Mouse (Mus musculus) forebrain, embryonic 10.5 days (tissue): Measurements from ENCODE around the gene Kcnd2. TPM values are rescaled to one million over a fixed set of nuclear protein-coding genes. Genes with fewer than 3 reads are reported as not detected.

Experiments
- DNase-seq: peaks from one replicate; pipeline ENCODE4 v3.0.0-alpha.2; 2017; ENCODE audit warnings: low spot score; ENCODE audit errors: extremely low spot score
- H3K27ac ChIP-seq: fragments of 300-500 bp; sonication (generic); 2 replicates; pipeline ENCODE4 v1.5.1; 2016; ENCODE audit warnings: mild to moderate bottlenecking
- H3K27me3 ChIP-seq: fragments of 300-500 bp; sonication (generic); 2 replicates; pipeline ENCODE4 v1.6.1; 2016; ENCODE audit warnings: mild to moderate bottlenecking; ENCODE audit not compliant: poor library complexity, severe bottlenecking
- H3K36me3 ChIP-seq: fragments of 300-500 bp; sonication (generic); replicated peaks from 2 replicates; pipeline ENCODE4 v1.6.1; 2016; ENCODE audit warnings: mild to moderate bottlenecking, moderate library complexity
- H3K4me1 ChIP-seq: fragments of 300-500 bp; sonication (generic); 2 replicates; pipeline ENCODE4 v1.6.1; 2016
- H3K4me3 ChIP-seq: fragments of 300-500 bp; sonication (generic); 2 replicates; pipeline ENCODE4 v1.5.1; 2016; ENCODE audit warnings: mild to moderate bottlenecking, moderate library complexity
- H3K9me3 ChIP-seq: fragments of 300-500 bp; sonication (generic); 2 replicates; pipeline ENCODE4 v1.6.1; 2016; ENCODE audit warnings: mild to moderate bottlenecking, moderate library complexity
- WGBS: fragments of 180-500 bp; shearing (Covaris S2); methylation state at CpG from one replicate; pipeline ENCODE4 v1.1.7; 2016; 5-methylcytosine and 5-hydroxymethylcytosine counted together
- polyA plus RNA-seq: library from polyadenylated mRNA; unstranded; fragments of >200 nt; fragmentation: Nextera tagmentation; extraction: Ambion mirVana; gene quantifications from 2 replicates; pipeline ENCODE4 v1.2.1, GENCODE M21; 2016

Gene Kcnd2
- polyA plus RNA-seq, 1 experiment from 2014 or later = 0.94 TPM

DNA sequence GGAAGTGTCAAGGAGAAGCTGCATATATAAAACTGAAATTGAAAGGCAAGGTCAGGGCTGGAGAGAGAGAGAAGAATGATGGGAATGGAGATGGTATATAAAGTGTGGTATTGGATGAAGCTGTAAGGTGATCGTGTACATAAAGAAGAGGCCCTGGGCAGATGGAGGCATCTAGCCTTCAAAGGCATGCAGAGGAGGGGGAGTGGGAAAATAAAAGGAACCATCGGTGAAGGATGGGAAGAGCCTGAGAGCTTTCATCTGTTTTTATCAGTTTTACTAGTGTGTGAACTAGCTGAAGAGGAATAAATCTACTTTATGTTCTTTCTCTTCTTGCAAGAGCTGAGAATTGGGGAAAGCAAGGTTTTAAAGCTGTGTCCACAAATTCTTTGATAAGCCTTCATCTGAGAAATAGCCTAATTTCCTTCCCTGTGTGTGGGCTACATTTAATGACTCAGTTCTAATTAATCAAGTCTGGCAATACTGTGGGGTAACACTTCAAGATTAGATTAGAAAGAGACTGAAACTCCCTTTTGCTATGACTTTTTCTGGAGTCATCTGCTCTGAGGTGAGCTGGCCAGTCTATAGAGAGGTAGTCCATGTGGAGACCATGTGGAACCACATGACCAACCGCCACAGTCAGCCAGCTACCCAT is 529.4 kb downstream of the Kcnd2 start:
- no peaks in the 10 kb centered on the region for H3K36me3 ChIP-seq
- no peaks in the 10 kb centered on the region for H3K9me3 ChIP-seq
- H3K27me3 ChIP-seq = no peaks in the 10 kb centered on the region
- no peaks in the 10 kb centered on the region for H3K4me1 ChIP-seq
- 87% methylated on average over 3 of the region's 3 CpGs for WGBS
- H3K27ac ChIP-seq = no peak overlapping the region
- DNase-seq = no peak
- H3K4me3 ChIP-seq = no peak overlapping the region

DNA sequence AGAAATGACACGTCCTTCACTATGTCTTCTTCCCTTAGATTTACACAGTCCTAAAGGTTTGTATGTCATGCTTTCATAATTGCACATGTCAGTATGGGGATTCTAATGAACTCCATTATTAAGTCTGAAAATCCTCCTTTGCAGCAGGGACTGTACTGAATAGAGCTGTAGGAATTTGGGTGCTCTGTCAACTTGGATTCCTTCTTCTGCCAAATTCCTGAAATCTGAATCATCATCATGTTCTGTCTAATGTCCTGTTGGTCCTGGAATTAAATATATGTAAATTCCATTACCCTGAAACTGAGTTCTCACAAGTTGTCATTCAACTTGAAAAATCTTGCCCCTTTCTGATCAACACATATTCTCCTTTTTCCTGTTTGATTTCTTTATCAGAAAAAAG is 532.2 kb downstream of the Kcnd2 start:
- DNase-seq = no peak
- no peaks in the 10 kb centered on the region for H3K36me3 ChIP-seq
- H3K4me1 ChIP-seq = no peaks in the 10 kb centered on the region
- WGBS = 80% methylated on average over 1 of the region's 1 CpGs
- H3K4me3 ChIP-seq = no peak overlapping the region
- H3K27me3 ChIP-seq = no peaks in the 10 kb centered on the region
- H3K9me3 ChIP-seq = no peaks in the 10 kb centered on the region
- no peak overlapping the region for H3K27ac ChIP-seq

DNA sequence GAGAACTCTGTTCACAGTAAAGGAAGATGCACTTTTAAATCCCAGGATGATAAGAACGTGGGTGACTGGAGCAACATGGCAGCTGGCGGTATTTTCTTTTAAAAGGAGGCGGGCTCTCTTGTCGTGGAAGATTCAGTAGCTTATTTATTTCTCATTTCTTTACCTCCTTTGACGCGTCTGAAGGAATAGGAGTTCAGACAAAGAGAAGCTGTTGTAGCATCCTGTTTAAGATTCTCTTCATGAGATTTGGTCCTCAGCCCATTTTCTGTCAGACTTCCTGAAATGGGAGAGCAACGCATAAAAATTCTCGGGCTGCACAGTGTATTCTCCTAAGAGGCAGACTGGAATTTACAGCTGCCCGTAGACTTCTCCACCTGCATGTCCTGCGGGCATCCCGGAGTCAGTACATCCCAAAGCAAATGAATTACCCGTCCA is 552.5 kb downstream of the Kcnd2 start:
- no peak for DNase-seq
- Histone ChIP-seq H3K9me3 (no peaks in the 10 kb centered on the region), H3K27ac (no peak overlapping the region), H3K36me3 (peaks cover 6% of the 10 kb centered on the region), H3K27me3 (no peaks in the 10 kb centered on the region), H3K4me3 (no peak overlapping the region), H3K4me1 (no peaks in the 10 kb centered on the region)
- WGBS = 93% methylated on average over 12 of the region's 12 CpGs

GRCm38 (mm10) chr6:21768745-21769446 is 553.6 kb downstream of the Kcnd2 start:
- Histone ChIP-seq H3K27me3 (no peaks in the 10 kb centered on the region), H3K9me3 (no peaks in the 10 kb centered on the region), H3K36me3 (peaks cover 6% of the 10 kb centered on the region), H3K4me1 (no peaks in the 10 kb centered on the region), H3K27ac (no peak overlapping the region), H3K4me3 (no peak overlapping the region)
- no peak for DNase-seq
- WGBS = 91% methylated on average over 9 of the region's 9 CpGs

DNA sequence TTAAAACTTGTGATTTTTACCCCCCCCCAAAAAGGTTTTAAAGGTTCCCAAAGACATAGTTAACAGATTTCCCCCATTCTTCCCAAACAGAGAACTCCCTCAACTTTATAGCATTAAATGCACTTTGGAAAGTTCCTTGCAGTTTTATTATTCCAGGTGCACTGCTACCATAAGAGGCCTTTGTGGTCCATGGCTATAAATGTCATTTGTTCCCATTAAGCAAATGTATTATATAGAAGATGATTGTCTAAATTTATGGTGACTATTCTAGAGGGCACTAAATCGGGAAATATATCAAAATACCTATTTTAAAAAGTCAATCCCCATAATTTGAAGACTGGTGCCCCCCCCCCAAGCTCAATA is 554.1 kb downstream of the Kcnd2 start:
- Histone ChIP-seq H3K27me3 (no peaks in the 10 kb centered on the region), H3K9me3 (no peaks in the 10 kb centered on the region), H3K4me3 (no peak overlapping the region), H3K4me1 (no peaks in the 10 kb centered on the region), H3K27ac (no peak overlapping the region), H3K36me3 (peaks cover 6% of the 10 kb centered on the region)
- WGBS = 88% methylated on average over 1 of the region's 1 CpGs
- no peak for DNase-seq

- Histone ChIP-seq H3K4me1 (no peaks in the 10 kb centered on the region), H3K36me3 (peaks cover 6% of the 10 kb centered on the region), H3K4me3 (no peak overlapping the region), H3K9me3 (no peaks in the 10 kb centered on the region), H3K27ac (no peak overlapping the region), H3K27me3 (no peaks in the 10 kb centered on the region)
- no peak for DNase-seq
- 90% methylated on average over 7 of the region's 7 CpGs for WGBS
Observed at GRCm38 (mm10) chr6:21774213-21774916, 559.1 kb downstream of the Kcnd2 start.
